Mouse (Mus musculus) midbrain, embryonic 13.5 days (tissue): ENCODE results near the gene Adarb2. TPM values are rescaled to one million over a fixed set of nuclear protein-coding genes. Genes with fewer than 3 reads are reported as not detected.

Experiments used
- ATAC-seq: fragments of 200-750 bp; cut with Nextera tagmentation; 2 replicates; pipeline ENCODE4 v1.8.0; 2017; ENCODE audit warnings: mild to moderate bottlenecking, moderate TSS enrichment, moderate library complexity
- H3K27ac ChIP-seq: fragments of 300-500 bp; sonication (generic); 2 replicates; pipeline ENCODE4 v1.5.1; 2015; ENCODE audit warnings: inconsistent platforms, mild to moderate bottlenecking, moderate library complexity
- H3K27me3 ChIP-seq: fragments of 300-500 bp; sonication (generic); 2 replicates; pipeline ENCODE4 v1.6.1; 2015; ENCODE audit warnings: mild to moderate bottlenecking, inconsistent platforms
- H3K36me3 ChIP-seq: fragments of 300-500 bp; sonication (generic); 2 replicates; pipeline ENCODE4 v1.6.1; 2015; ENCODE audit warnings: mild to moderate bottlenecking, inconsistent platforms
- H3K4me1 ChIP-seq: fragments of 300-500 bp; sonication (generic); replicated peaks from 2 replicates; pipeline ENCODE4 v1.6.1; 2015; ENCODE audit warnings: inconsistent platforms
- H3K4me2 ChIP-seq: fragments of 300-500 bp; sonication (generic); replicated peaks from 2 replicates; pipeline ENCODE4 v1.6.1; 2015; ENCODE audit warnings: moderate library complexity, mild to moderate bottlenecking, inconsistent platforms
- H3K4me3 ChIP-seq: fragments of 300-500 bp; sonication (generic); replicated peaks from 2 replicates; pipeline ENCODE4 v1.5.1; 2015; ENCODE audit warnings: mild to moderate bottlenecking, inconsistent platforms
- H3K9ac ChIP-seq: fragments of 300-500 bp; sonication (generic); replicated peaks from 2 replicates; pipeline ENCODE4 v1.6.1; 2015; ENCODE audit warnings: mild to moderate bottlenecking, inconsistent platforms
- H3K9me3 ChIP-seq: fragments of 300-500 bp; sonication (generic); 2 replicates; pipeline ENCODE4 v1.6.1; 2016; ENCODE audit warnings: mild to moderate bottlenecking, inconsistent platforms
- WGBS: fragments of 180-500 bp; shearing (Covaris S2); methylation state at CpG from one replicate; pipeline ENCODE4 v1.1.7; 2015; 5-methylcytosine and 5-hydroxymethylcytosine counted together
- polyA plus RNA-seq: library from polyadenylated mRNA; unstranded; fragments of >200 nt; fragmentation: Nextera tagmentation; extraction: Ambion mirVana; gene quantifications from 2 replicates; pipeline ENCODE4 v1.2.1, GENCODE M21; 2015

Adarb2 gene
- polyA plus RNA-seq, 1 experiment from 2014 or later = 26.9 TPM

DNA sequence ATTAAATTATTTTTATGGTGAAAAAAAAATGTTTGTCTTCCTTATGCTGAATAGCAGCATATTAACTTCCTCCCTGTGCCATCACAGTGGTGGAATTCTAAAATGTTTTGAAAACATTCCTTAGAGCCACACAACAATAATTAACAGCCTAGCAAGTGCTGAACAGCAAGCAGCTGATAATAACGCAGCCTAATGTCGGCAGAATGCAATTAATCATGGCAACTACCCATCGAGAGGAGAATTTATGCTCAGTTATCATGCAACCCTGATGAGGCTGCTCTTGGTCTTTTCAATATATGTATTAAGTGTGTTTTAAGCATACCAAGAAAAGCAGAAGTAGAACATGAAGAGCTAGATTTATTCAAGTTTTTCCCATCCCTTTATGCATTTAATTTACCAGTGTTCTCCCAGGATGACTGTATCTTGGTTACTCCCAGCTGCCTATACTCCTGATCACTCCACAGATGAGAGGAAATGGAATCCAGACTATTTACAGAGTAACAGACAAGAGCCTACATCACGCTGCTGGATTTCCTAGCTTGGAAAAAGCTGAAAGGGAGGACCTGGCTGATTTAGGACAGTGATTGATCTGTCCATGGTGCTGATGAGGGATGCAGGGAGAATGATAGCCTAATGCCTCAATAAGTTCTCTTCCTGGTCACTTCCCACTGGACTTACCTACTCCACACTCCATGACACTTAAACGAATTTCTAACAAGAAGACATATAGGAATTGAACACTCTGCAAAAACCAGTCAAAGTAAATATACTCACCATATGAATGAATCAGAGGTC, 113.9 kb downstream of the Adarb2 start:
- Histone ChIP-seq H3K9me3 (no peaks in the 10 kb centered on the region), H3K36me3 (no peaks in the 10 kb centered on the region), H3K4me1 (no peaks in the 10 kb centered on the region), H3K27ac (no peak overlapping the region), H3K9ac (no peak overlapping the region), H3K4me2 (no peak overlapping the region), H3K27me3 (no peaks in the 10 kb centered on the region), H3K4me3 (no peak overlapping the region)
- no peak for ATAC-seq
- WGBS = 63% methylated on average over 5 of the region's 5 CpGs

DNA sequence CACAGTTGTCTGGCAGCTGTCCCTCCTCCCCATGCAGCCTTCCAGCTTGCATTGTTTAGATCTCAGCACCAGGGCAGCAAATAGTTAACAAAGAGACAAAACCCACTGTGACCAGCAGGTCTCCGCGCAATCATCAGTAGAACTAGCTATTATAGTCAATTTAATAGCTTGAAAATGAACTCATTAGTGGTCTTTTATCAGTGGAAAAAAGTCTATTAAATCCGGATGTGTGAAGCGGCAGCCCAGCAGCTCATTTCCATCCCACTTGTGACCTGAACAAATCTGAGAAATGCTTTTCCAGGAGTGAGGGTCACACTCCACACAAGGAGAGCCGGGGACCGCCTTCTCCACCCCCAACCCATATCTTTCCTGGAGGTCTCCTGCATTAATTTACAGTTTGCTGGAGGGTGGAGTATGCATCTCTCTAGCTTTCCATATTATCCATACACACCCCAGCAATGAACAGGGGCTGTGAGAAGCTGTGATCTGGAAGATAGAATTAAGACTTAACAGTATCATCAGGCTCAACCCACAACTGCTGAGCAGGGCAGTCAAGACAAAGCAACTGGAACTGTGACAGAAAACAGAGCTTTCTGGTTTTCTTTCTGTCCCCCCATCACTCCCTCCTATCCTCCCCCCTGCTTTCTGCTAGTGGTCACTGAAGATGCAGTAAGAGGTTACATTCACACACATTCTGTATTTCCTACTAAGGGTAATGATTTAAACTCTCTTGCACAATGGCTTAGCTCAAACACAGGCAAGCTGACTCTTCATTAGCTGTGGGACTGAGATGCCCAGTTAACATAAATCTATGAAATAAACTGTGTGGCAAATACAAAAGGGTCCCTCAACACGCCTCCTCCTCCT, 131.2 kb downstream of the Adarb2 start:
- no peaks in the 10 kb centered on the region for H3K9me3 ChIP-seq
- H3K27ac ChIP-seq = peak overlapping the region; percentile 71
- H3K9ac ChIP-seq = no peak overlapping the region
- H3K4me3 ChIP-seq = no peak overlapping the region; the same call in 1 of the 2 replicates
- peak overlapping the region; percentile 29 for H3K4me2 ChIP-seq
- peaks cover 25% of the 10 kb centered on the region for H3K4me1 ChIP-seq
- WGBS = 13% methylated on average over 7 of the region's 7 CpGs
- H3K36me3 ChIP-seq = no peaks in the 10 kb centered on the region
- ATAC-seq = peak; percentile 88
- H3K27me3 ChIP-seq = peaks cover 23% of the 10 kb centered on the region

DNA sequence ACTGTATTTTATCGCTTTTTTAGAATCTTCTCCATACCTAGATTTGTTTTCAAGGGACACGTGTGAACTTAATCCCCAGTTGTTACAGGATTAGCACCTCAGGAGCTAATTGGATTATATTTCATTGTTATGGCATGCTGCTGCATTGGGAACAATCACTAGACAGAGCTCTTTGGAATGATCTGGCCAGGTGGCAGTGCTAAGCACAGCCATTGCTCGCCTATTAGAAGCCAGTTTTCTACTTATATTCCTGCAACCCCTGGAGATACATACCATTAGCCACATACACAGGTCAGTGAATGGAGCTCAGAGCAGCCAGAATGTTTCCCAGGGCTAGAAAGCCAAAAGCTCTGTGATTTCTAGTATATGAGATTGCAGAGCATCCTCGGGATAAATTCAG, 131.9 kb downstream of the Adarb2 start:
- peaks cover 23% of the 10 kb centered on the region for H3K27me3 ChIP-seq
- H3K4me1 ChIP-seq = peaks cover 25% of the 10 kb centered on the region
- H3K4me2 ChIP-seq = no peak overlapping the region
- H3K9ac ChIP-seq = 0 out of 2 replicates have a peak overlapping the region, but pooled peaks have one; percentile 28
- peak; percentile 37; the same call in 1 of the 2 replicates for ATAC-seq
- H3K36me3 ChIP-seq = no peaks in the 10 kb centered on the region
- H3K4me3 ChIP-seq = no peak overlapping the region
- peak overlapping the region; percentile 71 for H3K27ac ChIP-seq
- no peaks in the 10 kb centered on the region for H3K9me3 ChIP-seq
- 31% methylated on average over 4 of the region's 4 CpGs for WGBS

DNA sequence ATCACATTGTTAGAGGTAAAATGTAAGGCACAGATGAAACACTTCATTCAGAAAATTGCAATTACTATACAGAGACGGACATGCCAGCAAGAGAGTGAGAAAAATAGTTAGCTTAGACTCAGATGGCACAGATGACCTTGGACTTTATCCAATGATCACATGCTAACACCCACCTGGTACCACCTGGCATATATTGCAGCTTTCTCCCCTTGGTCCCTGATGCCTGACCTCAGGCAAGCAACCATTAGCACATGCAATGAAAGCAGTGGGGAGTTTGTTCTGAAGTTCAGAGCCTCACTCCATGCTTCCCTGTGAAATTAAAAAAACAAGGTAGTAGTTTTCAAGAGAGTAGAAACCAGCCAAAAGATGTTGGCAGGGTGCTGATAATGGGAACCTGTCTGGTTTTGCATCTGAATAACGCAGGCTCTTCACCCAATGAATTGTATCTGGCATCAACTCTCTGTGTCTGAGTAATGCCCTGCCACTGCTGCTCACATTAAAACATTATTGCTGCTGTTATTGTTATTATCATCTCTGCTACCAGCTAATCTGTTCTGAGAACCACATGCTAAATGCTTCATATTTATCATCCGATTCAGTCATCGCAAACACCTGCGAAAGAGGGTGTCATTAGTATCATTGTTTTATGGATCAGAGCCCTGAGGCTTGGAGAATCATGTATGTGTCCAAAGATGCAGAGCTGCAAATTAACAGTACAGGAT, 138.6 kb downstream of the Adarb2 start:
- Histone ChIP-seq H3K36me3 (no peaks in the 10 kb centered on the region), H3K4me2 (no peak overlapping the region), H3K4me3 (no peak overlapping the region), H3K4me1 (0 out of 2 replicates have a peak, but pooled peaks cover 5% of the 10 kb centered on the region), H3K27me3 (no peaks in the 10 kb centered on the region), H3K9me3 (no peaks in the 10 kb centered on the region), H3K27ac (no peak overlapping the region), H3K9ac (no peak overlapping the region)
- no peak for ATAC-seq
- WGBS = 78% methylated on average over 5 of the region's 5 CpGs

DNA sequence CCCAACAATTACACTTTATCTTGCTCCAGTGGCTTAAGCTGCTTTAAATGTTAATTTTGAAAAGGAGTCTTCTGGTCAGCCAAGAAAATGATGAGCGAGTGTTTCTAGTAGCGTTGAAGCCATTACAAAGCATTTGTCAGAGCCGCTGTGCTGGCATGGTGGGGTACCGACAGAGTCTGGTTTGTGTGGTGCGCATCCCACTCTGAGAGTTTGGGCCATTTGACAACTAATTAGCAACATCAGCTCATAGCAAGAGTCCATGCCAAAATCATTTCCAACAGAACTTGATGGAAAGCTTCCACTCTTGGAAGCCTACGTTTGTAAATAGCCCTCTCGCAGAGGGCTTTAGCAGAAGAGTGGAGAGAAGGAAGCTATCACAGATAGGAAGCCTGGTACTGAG, 144.5 kb downstream of the Adarb2 start:
- no peak overlapping the region for H3K4me2 ChIP-seq
- H3K27ac ChIP-seq = no peak overlapping the region
- no peak overlapping the region for H3K9ac ChIP-seq
- H3K27me3 ChIP-seq = no peaks in the 10 kb centered on the region
- ATAC-seq = no peak
- H3K9me3 ChIP-seq = no peaks in the 10 kb centered on the region
- no peak overlapping the region for H3K4me3 ChIP-seq
- WGBS = 85% methylated on average over 7 of the region's 7 CpGs
- H3K36me3 ChIP-seq = no peaks in the 10 kb centered on the region
- H3K4me1 ChIP-seq = no peaks in the 10 kb centered on the region

DNA sequence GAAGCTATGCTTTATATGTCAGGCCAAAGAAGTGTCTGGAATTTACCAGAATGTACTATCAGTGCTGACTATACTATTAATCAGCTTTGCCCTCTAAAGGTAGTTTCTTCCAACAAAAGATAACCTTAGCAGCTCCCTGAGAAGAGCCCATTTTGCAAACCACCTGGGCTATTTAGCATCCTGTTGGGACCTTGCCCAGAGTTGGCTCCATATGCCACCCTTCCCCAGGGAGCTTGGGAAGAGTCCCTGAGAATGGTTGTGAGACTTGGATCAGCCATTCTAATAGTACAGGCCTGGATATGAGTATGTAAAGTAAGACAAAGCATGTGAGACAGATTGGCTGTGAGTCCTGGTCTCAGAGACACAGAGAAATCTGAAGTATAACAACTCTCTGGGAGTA, 149.7 kb downstream of the Adarb2 start:
- no peak overlapping the region for H3K27ac ChIP-seq
- ATAC-seq = no peak

DNA sequence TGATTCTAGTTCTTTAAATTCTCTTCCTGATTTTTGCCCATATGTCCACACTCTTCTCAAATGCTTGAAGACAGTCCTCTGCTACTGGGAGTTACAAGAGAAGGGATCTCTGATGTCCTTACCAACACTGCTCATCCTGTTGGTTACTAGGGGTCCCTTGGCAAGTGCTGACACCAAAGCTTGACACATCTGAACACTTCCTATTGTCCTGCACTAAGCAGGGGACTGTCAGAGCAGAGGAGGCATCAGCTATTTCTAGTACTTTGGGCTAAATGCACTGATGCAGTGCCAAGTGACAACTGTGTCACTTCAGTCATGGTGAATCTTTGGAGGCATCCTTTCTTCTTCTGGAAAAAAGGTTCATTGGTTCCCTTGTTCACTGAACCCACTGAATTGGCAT, 150.3 kb downstream of the Adarb2 start:
- Histone ChIP-seq H3K9me3 (no peaks in the 10 kb centered on the region), H3K9ac (no peak overlapping the region), H3K36me3 (no peaks in the 10 kb centered on the region), H3K27me3 (no peaks in the 10 kb centered on the region), H3K4me1 (no peaks in the 10 kb centered on the region), H3K27ac (no peak overlapping the region), H3K4me3 (no peak overlapping the region), H3K4me2 (no peak overlapping the region)
- no peak for ATAC-seq

More for the DNA sequence above, 149.7 kb downstream of the Adarb2 start:
- H3K4me1 ChIP-seq = no peaks in the 10 kb centered on the region
- H3K27me3 ChIP-seq = no peaks in the 10 kb centered on the region
- no peak overlapping the region for H3K4me2 ChIP-seq
- H3K4me3 ChIP-seq = no peak overlapping the region
- H3K36me3 ChIP-seq = no peaks in the 10 kb centered on the region
- H3K9me3 ChIP-seq = no peaks in the 10 kb centered on the region
- no peak overlapping the region for H3K9ac ChIP-seq

DNA sequence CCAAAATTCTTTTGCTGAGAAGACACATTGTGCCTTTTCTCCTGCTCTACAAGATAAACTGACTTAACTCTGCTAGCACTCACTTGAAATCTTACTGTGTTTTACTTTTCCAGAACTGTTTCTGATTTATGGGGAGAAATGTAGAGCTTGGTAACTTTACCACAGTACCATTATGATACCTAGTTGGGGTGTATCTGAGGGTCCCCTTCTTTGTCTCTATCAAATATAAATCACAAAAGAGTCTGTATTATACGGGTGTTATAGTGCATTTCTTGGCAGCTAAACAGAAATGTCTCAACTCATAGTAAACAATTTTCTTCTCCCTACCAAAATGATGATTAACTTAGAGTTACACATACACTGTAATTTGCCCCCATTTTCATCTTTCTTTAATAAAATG, 162.9 kb downstream of the Adarb2 start:
- Histone ChIP-seq H3K27ac (no peak overlapping the region), H3K4me2 (no peak overlapping the region), H3K4me1 (no peaks in the 10 kb centered on the region), H3K4me3 (no peak overlapping the region), H3K9ac (no peak overlapping the region), H3K36me3 (no peaks in the 10 kb centered on the region), H3K9me3 (no peaks in the 10 kb centered on the region), H3K27me3 (no peaks in the 10 kb centered on the region)
- no peak for ATAC-seq
- WGBS = 93% methylated on average over 1 of the region's 1 CpGs

DNA sequence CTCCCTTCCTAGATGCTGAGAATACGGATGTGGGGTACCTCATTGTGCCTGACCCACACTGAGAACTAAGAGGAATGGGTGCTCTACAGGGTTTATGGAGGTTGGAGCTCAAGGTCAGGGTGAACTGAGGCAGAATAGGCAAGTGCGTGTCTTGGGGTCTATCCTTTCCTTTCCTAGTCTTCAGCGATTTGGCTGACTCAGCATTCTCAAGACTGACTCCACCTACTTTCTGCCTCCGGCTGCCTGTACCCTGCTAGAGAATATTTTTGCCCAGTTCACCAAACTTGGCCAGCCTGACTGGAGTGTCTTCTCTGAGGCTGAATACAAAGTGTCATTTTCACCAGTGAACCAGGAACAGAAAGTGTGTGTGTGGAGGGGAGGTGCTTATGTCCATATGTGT, 163.4 kb downstream of the Adarb2 start:
- no peak for ATAC-seq
- Histone ChIP-seq H3K9ac (no peak overlapping the region), H3K27me3 (no peaks in the 10 kb centered on the region), H3K9me3 (no peaks in the 10 kb centered on the region), H3K4me3 (no peak overlapping the region), H3K27ac (no peak overlapping the region), H3K36me3 (no peaks in the 10 kb centered on the region), H3K4me1 (no peaks in the 10 kb centered on the region), H3K4me2 (no peak overlapping the region)
- 82% methylated on average over 4 of the region's 4 CpGs for WGBS

DNA sequence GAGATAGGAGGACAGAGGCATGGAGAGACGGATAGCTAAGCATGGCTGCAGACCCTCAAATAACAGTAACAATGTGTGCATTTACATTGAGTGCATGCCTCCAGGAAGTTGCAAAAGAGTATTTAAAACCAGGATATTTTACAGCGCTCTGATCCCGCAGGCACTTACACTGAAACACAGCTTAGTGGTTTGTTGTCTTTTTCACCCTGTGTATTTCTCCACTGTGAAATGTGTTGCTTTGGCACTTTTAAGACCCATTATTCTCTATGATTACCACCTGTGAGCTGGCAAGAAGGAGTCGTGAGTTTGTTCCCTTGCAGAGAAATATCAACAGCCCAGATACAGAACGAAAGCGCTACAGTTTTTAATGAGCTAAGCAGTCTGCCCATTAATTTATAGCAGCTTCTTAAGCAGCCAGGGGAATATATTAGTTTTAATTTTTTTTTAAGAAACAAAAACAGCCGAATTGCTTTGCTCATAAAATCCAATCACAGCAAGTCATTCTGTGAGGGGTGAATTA, 167.3 kb downstream of the Adarb2 start:
- Histone ChIP-seq H3K9ac (no peak overlapping the region), H3K9me3 (no peaks in the 10 kb centered on the region), H3K36me3 (no peaks in the 10 kb centered on the region), H3K27me3 (no peaks in the 10 kb centered on the region), H3K4me2 (no peak overlapping the region), H3K4me3 (no peak overlapping the region), H3K4me1 (no peaks in the 10 kb centered on the region), H3K27ac (no peak overlapping the region)
- no peak for ATAC-seq
- 89% methylated on average over 7 of the region's 7 CpGs for WGBS

DNA sequence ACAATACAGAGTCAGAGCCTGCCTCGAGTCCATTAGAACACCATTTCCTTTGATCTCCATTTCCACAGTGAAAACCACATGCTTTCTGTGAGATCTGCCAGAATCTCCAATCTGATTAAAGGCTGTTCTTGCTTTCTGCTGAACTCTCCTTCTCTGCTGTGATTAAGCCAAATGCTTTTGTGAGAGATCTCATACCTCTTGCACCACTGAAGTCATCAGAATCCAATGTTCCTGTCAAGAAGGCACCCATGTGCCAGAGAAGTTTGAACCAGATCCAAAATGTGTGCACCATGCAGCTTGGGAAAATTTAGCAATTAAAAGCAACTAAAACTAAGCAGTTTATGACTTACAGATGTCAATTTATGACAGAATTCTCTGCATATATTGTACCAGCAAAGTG, 185.9 kb downstream of the Adarb2 start:
- Histone ChIP-seq H3K9ac (no peak overlapping the region), H3K4me1 (no peaks in the 10 kb centered on the region), H3K36me3 (no peaks in the 10 kb centered on the region), H3K27ac (no peak overlapping the region), H3K4me2 (no peak overlapping the region), H3K4me3 (no peak overlapping the region), H3K27me3 (no peaks in the 10 kb centered on the region), H3K9me3 (no peaks in the 10 kb centered on the region)
- 40% methylated on average over 1 of the region's 1 CpGs for WGBS
- no peak for ATAC-seq
